Mouse (Mus musculus): ENCODE results near the gene Tet1. TPM values are rescaled to one million over a fixed set of nuclear protein-coding genes. Genes with fewer than 3 reads are reported as not detected.
A peak's percentile ranks its signal among the peaks of the same experiment; 100 is the strongest.

Tet1 gene
- polyA plus RNA-seq, 1 experiment from 2014 or later = 39.5 TPM

DNA sequence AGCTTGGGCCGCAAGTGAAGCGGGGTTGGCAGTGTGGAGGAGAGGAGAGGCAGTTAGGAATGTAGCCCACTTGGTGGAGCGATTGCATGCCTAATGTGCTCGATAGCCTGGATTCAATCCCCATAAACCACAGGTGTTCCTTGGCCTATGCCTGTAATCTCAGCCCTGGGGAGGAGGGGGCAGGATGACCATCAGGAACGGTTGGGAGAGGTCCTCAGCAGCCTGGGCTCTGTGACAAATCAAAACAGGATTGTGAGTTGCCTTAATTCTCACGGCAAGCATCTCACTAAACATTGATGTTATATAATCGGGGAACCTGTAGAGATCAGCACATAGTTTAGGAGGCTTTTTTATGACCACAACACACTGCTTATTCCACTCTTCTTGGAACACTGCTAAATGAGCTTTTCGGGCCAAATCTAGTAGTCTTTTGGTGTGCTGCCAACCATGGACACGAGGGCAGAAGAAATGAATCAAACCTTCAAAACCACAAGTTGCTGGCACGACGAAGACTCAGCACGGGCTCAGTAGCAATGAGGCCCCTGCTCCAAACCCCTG is 61.6 kb downstream of the Tet1 start:
- Histone ChIP-seq H3K9me3 (ENCODE audit: control insufficient read depth, low read length) (no peaks in the 10 kb centered on the region), H3K4me1 (ENCODE audit: control insufficient read depth, insufficient read depth, low read depth, low read length) (no peaks in the 10 kb centered on the region; the same call in 1 of the 2 replicates), H3K4me2 (ENCODE audit: low read length) (no peak overlapping the region), H3K27me3 (replicated peaks; ENCODE audit: control insufficient read depth, insufficient read depth, low read length) (no peaks in the 10 kb centered on the region), H3K9ac (ENCODE audit: low read depth, low read length) (no peak overlapping the region), H3K4me3 (ENCODE audit: low read length) (no peak overlapping the region), H3K27ac (ENCODE audit: low read depth, low read length) (no peak overlapping the region), H3K36me3 (ENCODE audit: control insufficient read depth, insufficient read depth, low read length) (no peaks in the 10 kb centered on the region)
- WGBS = 56% methylated on average over 12 of the region's 12 CpGs
- ATAC-seq = peak; percentile 80; the same call in 1 of the 2 replicates

DNA sequence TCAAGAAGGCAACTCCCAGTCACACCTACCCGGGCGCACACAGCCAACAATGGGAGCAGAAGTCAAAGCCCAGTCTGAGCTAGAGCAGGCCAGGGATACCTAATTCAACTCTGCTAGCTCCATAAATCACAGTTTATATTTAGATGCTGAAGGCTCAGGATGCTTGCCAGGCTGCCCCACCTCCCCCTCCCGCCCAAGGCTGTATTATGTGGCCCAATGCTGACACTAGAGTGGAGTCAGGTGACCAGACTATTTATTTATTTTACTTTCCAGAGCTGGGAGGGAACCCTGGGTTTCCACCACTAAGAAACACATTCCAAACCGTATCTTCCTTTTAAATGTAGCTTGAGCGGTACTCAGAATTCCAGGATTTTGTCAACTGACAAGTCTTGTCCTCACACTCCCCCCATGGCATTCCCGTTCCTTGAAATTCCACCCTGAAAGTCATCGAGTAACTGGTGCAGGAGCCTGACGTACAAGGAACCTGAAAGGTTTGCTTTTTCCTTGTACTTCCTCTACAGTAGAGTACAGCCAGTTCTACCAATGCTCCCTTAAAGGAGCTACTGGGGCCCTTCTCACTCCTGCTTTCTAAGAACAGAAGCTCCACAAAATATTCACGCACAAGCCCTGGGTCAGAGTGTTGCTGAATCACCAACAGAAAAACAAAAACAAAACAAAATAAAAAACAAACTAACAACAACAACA is 64.9 kb downstream of the Tet1 start:
- no peak overlapping the region for H3K4me3 ChIP-seq (ENCODE audit: low read length)
- WGBS = 82% methylated on average over 9 of the region's 9 CpGs
- H3K27me3 ChIP-seq (replicated peaks; ENCODE audit: control insufficient read depth, insufficient read depth, low read length) = no peaks in the 10 kb centered on the region
- H3K9ac ChIP-seq (ENCODE audit: low read depth, low read length) = no peak overlapping the region
- H3K9me3 ChIP-seq (ENCODE audit: control insufficient read depth, low read length) = no peaks in the 10 kb centered on the region
- H3K27ac ChIP-seq (ENCODE audit: low read depth, low read length) = no peak overlapping the region
- ATAC-seq = no peak
- peaks cover 8% of the 10 kb centered on the region for H3K36me3 ChIP-seq (ENCODE audit: control insufficient read depth, insufficient read depth, low read length)
- no peak overlapping the region for H3K4me2 ChIP-seq (ENCODE audit: low read length)
- H3K4me1 ChIP-seq (ENCODE audit: control insufficient read depth, insufficient read depth, low read depth, low read length) = no peaks in the 10 kb centered on the region; the same call in 1 of the 2 replicates

DNA sequence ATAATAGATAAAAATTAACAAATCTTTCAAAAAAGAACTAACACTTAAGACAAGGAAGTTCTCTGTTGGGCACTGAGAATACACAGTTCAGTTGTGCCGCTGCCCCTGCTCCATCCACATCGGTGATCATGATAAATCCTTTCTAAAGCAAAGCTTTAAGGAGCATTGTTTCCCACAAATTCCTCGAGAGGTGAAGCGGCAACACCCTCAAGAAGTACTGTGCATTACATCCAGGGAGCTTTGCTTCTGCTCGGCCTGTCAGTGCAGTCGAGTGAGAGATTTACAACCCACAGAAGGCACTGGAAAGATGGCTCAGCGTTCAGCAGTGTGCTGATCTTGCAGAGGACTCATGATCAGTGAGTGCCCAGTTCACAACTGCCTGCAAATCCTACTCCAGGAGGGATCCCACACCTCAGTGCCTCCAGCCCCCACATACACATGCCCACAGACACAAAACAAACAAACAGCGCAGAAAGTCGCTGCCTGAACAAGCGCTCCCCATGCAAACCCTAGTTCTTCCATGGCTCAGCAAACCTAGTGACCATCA is 66.8 kb downstream of the Tet1 start:
- WGBS = 71% methylated on average over 10 of the region's 10 CpGs
- no peak overlapping the region for H3K27ac ChIP-seq (ENCODE audit: low read depth, low read length)

DNA sequence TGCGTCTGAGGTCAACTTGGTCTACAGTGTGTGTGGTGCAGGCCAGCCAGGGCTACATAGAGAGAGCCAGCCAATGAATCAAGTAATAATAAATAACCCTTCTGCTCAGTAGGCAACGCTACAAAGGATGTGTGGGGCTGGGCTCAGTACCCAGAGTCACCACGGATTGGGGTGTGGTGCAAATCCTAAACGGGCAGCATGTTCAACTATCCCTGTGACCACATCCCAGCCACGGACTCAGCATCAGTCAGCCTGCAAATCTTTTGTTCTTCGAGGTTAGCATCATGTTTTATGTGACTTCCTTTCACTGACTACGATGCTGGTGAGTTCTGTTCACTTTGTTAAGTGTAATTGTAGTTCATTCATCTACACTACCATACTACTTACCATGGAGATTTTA is 68.1 kb downstream of the Tet1 start:
- Histone ChIP-seq H3K9me3 (ENCODE audit: control insufficient read depth, low read length) (no peaks in the 10 kb centered on the region), H3K4me2 (ENCODE audit: low read length) (no peak overlapping the region)

More for the DNA sequence above, 66.8 kb downstream of the Tet1 start:
- no peaks in the 10 kb centered on the region for H3K27me3 ChIP-seq (replicated peaks; ENCODE audit: control insufficient read depth, insufficient read depth, low read length)
- H3K9ac ChIP-seq (ENCODE audit: low read depth, low read length) = no peak overlapping the region
- H3K4me1 ChIP-seq (ENCODE audit: control insufficient read depth, insufficient read depth, low read depth, low read length) = no peaks in the 10 kb centered on the region
- H3K4me2 ChIP-seq (ENCODE audit: low read length) = no peak overlapping the region
- ATAC-seq = no peak
- peaks cover 16% of the 10 kb centered on the region for H3K36me3 ChIP-seq (ENCODE audit: control insufficient read depth, insufficient read depth, low read length)
- no peaks in the 10 kb centered on the region for H3K9me3 ChIP-seq (ENCODE audit: control insufficient read depth, low read length)
- H3K4me3 ChIP-seq (ENCODE audit: low read length) = no peak overlapping the region

DNA sequence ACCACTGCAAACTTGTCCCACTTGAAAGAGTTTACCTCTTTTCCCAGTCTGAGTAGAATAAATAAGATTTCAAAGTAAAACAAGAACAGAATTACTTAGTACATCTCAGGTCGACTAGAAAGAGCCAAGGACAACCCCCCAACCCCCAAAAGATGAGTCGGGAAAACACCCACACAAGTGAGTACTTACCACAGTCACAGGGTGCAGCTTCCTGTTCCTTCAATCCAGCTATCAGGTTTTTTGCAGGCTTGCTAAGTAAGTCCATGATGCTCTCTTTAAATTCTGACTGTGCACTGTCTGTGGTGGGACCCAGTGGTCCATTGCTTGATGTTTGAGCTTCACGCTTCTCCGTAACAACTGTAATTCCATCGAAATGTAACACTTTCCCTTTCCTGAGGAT is 70.8 kb downstream of the Tet1 start:
- Histone ChIP-seq H3K4me2 (ENCODE audit: low read length) (no peak overlapping the region), H3K9ac (ENCODE audit: low read depth, low read length) (no peak overlapping the region), H3K4me1 (ENCODE audit: control insufficient read depth, insufficient read depth, low read depth, low read length) (no peaks in the 10 kb centered on the region), H3K36me3 (ENCODE audit: control insufficient read depth, insufficient read depth, low read length) (peaks cover 16% of the 10 kb centered on the region), H3K9me3 (ENCODE audit: control insufficient read depth, low read length) (no peaks in the 10 kb centered on the region), H3K27me3 (replicated peaks; ENCODE audit: control insufficient read depth, insufficient read depth, low read length) (no peaks in the 10 kb centered on the region), H3K4me3 (ENCODE audit: low read length) (no peak overlapping the region), H3K27ac (ENCODE audit: low read depth, low read length) (no peak overlapping the region)
- 94% methylated on average over 5 of the region's 5 CpGs for WGBS
- no peak for ATAC-seq

More for the DNA sequence above, 68.1 kb downstream of the Tet1 start:
- Histone ChIP-seq H3K4me1 (ENCODE audit: control insufficient read depth, insufficient read depth, low read depth, low read length) (no peaks in the 10 kb centered on the region), H3K27ac (ENCODE audit: low read depth, low read length) (no peak overlapping the region), H3K36me3 (ENCODE audit: control insufficient read depth, insufficient read depth, low read length) (peaks cover 16% of the 10 kb centered on the region), H3K9ac (ENCODE audit: low read depth, low read length) (no peak overlapping the region), H3K27me3 (replicated peaks; ENCODE audit: control insufficient read depth, insufficient read depth, low read length) (no peaks in the 10 kb centered on the region), H3K4me3 (ENCODE audit: low read length) (no peak overlapping the region)
- 89% methylated on average over 7 of the region's 7 CpGs for WGBS
- ATAC-seq = no peak

DNA sequence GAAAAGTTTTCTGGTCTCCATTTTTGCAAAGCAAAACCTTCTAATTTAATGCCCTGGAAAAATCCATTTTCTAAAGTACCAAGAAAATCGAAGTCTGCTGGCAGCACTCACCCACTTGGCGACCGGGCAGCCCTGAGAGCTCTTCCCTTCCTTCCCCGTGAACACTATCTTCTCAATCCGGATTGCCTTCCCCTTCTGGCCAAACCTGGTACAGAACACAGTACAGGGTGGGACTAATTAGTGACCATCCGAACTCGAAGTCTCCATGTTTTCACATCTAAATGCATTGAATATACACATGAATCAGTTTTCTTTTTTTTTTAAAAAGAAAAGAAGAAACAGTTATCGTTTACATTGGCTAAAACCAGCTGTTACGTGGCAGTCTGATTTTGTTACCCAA is 76.0 kb downstream of the Tet1 start:
- ATAC-seq = no peak
- Histone ChIP-seq H3K4me2 (ENCODE audit: low read length) (no peak overlapping the region), H3K4me1 (ENCODE audit: control insufficient read depth, insufficient read depth, low read depth, low read length) (no peaks in the 10 kb centered on the region), H3K36me3 (ENCODE audit: control insufficient read depth, insufficient read depth, low read length) (peaks cover 9% of the 10 kb centered on the region), H3K4me3 (ENCODE audit: low read length) (no peak overlapping the region), H3K27me3 (replicated peaks; ENCODE audit: control insufficient read depth, insufficient read depth, low read length) (no peaks in the 10 kb centered on the region), H3K27ac (ENCODE audit: low read depth, low read length) (no peak overlapping the region), H3K9me3 (ENCODE audit: control insufficient read depth, low read length) (no peaks in the 10 kb centered on the region), H3K9ac (ENCODE audit: low read depth, low read length) (no peak overlapping the region)
- 80% methylated on average over 9 of the region's 9 CpGs for WGBS

DNA sequence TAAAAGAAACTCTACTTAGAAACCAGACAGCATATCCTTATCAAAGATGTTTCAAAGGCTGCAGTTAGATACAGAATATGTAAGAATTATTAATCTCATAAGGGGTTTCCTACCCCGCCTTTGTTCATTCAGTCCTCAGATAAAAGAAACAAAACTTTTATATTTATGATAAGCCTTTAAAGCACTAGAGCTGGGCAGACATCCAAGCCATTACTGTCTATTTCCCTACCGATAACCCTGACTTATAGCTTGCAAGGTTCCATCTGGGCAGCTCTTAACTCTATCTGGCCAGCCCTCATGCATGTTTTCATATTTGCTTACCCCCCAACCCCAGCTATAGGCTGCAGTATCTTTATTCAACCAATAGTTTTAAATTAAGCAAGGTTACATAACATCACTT is 77.2 kb downstream of the Tet1 start:
- no peaks in the 10 kb centered on the region for H3K27me3 ChIP-seq (replicated peaks; ENCODE audit: control insufficient read depth, insufficient read depth, low read length)
- no peaks in the 10 kb centered on the region for H3K4me1 ChIP-seq (ENCODE audit: control insufficient read depth, insufficient read depth, low read depth, low read length)
- 89% methylated on average over 2 of the region's 2 CpGs for WGBS
- no peak overlapping the region for H3K4me2 ChIP-seq (ENCODE audit: low read length)
- H3K36me3 ChIP-seq (ENCODE audit: control insufficient read depth, insufficient read depth, low read length) = peaks cover 7% of the 10 kb centered on the region; the same call in 1 of the 2 replicates
- no peak overlapping the region for H3K9ac ChIP-seq (ENCODE audit: low read depth, low read length)
- no peak overlapping the region for H3K27ac ChIP-seq (ENCODE audit: low read depth, low read length)
- no peaks in the 10 kb centered on the region for H3K9me3 ChIP-seq (ENCODE audit: control insufficient read depth, low read length)
- ATAC-seq = no peak
- H3K4me3 ChIP-seq (ENCODE audit: low read length) = no peak overlapping the region

DNA sequence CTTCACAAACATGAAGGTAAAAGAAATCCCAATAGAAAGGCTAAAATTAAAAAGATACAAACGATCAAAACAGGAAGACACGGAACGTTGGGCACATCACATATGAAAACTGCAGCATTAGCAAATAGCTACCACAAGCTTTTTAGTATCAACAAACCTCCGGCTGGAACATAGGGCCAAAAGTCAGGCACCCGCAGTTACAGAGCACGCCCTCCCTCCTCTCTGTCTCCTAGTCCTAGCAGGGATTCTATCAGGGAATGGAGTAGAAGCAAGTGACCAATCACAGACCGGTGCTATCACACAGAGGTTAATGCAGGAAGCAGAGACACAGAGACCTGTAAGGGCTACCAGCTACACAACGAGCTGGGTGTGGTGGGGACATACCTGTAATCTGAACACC is 84.3 kb downstream of the Tet1 start:
- Histone ChIP-seq H3K9me3 (ENCODE audit: control insufficient read depth, low read length) (no peaks in the 10 kb centered on the region), H3K9ac (ENCODE audit: low read depth, low read length) (no peak overlapping the region), H3K36me3 (ENCODE audit: control insufficient read depth, insufficient read depth, low read length) (peaks cover 16% of the 10 kb centered on the region), H3K4me2 (ENCODE audit: low read length) (no peak overlapping the region), H3K27me3 (replicated peaks; ENCODE audit: control insufficient read depth, insufficient read depth, low read length) (no peaks in the 10 kb centered on the region), H3K4me3 (ENCODE audit: low read length) (no peak overlapping the region), H3K27ac (ENCODE audit: low read depth, low read length) (no peak overlapping the region), H3K4me1 (ENCODE audit: control insufficient read depth, insufficient read depth, low read depth, low read length) (no peaks in the 10 kb centered on the region)
- ATAC-seq = no peak
- 92% methylated on average over 8 of the region's 8 CpGs for WGBS

DNA sequence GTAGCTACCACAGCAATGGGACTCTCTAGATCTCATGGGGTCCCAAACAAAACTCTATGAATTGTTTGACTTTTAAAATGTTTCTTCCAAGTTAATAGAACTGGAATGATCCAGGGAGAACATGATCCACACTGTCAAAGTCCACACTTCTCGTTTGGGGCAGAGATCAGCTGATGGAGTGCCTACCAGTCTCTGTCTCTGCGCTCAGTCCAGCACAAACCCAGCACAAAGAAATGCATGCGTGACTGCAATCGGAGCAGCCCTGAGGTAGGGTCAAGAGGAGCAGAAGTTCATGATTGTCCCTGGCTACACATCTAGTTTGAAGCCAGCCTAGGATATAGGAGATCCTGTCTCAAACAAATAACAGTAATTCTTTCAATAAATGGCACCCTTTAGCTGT is 85.4 kb downstream of the Tet1 start:
- 82% methylated on average over 4 of the region's 4 CpGs for WGBS

More for the DNA sequence above, 85.4 kb downstream of the Tet1 start:
- no peak overlapping the region for H3K4me3 ChIP-seq (ENCODE audit: low read length)
- H3K9me3 ChIP-seq (ENCODE audit: control insufficient read depth, low read length) = no peaks in the 10 kb centered on the region
- H3K27ac ChIP-seq (ENCODE audit: low read depth, low read length) = no peak overlapping the region
- H3K9ac ChIP-seq (ENCODE audit: low read depth, low read length) = no peak overlapping the region
- no peak overlapping the region for H3K4me2 ChIP-seq (ENCODE audit: low read length)
- ATAC-seq = no peak
- no peaks in the 10 kb centered on the region for H3K4me1 ChIP-seq (ENCODE audit: control insufficient read depth, insufficient read depth, low read depth, low read length)
- H3K27me3 ChIP-seq (replicated peaks; ENCODE audit: control insufficient read depth, insufficient read depth, low read length) = no peaks in the 10 kb centered on the region
- H3K36me3 ChIP-seq (ENCODE audit: control insufficient read depth, insufficient read depth, low read length) = peaks cover 24% of the 10 kb centered on the region

Data from hindbrain, embryonic 16.5 days (tissue).